Mouse (Mus musculus) C2C12 (cell line): ENCODE results near the gene Asic2.

Experiments used
- CEBPB ChIP-seq: IDR thresholded peaks from one replicate; pipeline ENCODE4 v1.6.1; 2011; ENCODE audit warnings: low read depth, mild to moderate bottlenecking, control low read depth, moderate library complexity
- CTCF ChIP-seq: IDR thresholded peaks from one replicate; pipeline ENCODE4 v1.5.1; 2011; ENCODE audit not compliant: control insufficient read depth, insufficient read depth, insufficient read length
- MAX ChIP-seq: IDR thresholded peaks from one replicate; pipeline ENCODE4 v1.6.1; 2011; ENCODE audit warnings: mild to moderate bottlenecking, control low read depth
- USF1 ChIP-seq: IDR thresholded peaks from one replicate; pipeline ENCODE4 v1.6.1; 2011; ENCODE audit warnings: low read depth, mild to moderate bottlenecking, control low read depth, moderate library complexity

DNA sequence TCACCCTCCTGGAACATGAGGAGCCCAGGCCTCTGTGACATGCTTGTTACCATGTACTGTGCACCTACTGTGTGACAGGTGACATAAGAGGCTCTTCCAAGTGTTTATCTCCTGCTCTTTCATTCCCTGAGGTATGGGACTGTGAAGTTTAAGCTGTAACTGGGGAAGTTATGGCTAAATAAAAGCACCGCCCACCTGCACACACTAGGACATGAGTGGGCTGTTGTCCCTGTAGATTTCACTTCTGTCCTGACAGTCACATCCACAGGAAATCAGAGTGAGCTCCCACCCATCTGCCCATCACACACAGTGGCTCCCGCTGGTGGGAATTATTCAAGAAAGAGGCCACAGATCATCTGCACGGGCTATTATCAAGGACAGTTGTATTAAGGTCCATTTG lies 41.9 kb upstream of the Asic2 start:
- TF ChIP-seq CTCF (no peak), MAX (no peak), CEBPB (no peak), USF1 (no peak)
